Mouse (Mus musculus): Measurements from ENCODE around the gene Cryab. TPM values are rescaled to one million over a fixed set of nuclear protein-coding genes. Genes with fewer than 3 reads are reported as not detected.

Gene Cryab
- total RNA-seq, 1 experiment: 57.4 TPM

DNA sequence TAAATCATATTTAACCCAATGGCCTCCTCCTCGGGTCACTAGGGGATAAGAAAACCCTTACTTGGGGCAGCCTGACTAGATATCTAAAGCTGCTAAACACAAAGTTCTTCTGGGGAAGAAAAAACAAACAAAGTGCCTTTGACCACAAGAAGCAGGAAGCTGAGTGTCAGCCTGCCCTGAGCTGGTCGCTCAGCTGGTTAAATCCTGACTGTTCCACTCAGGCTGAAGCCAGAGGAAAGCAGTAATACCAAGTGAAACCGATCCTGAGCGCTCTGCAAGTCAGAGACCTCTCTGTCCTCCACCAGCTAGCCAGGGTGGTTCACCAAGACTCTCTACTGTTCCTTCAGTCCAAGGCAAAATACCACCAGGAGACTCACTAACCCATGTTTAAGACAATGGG lies 21.5 kb upstream of the Cryab start:
- Histone ChIP-seq H3K4me3 (ENCODE audit: insufficient read depth in 1 of 2, low read depth in 1 of 2, low read length in 2 of 2, poor library complexity in 1 of 2, severe bottlenecking in 1 of 2) (no peak overlapping the region), H3K9me3 (ENCODE audit: control insufficient read depth, insufficient read depth, low read depth, low read length) (no peaks in the 10 kb centered on the region), H3K36me3 (ENCODE audit: control insufficient read depth, insufficient read depth, low read length, poor library complexity, severe bottlenecking) (no peaks in the 10 kb centered on the region), H3K4me1 (ENCODE audit: control insufficient read depth in 2 of 2, insufficient read depth in 2 of 2, low read length in 2 of 2, poor library complexity in 1 of 2) (peaks cover 0 to 16% of the 10 kb centered on the region in 2 experiments; a peak in 3 of 4 replicates), H3K9ac (ENCODE audit: insufficient read depth, low read depth, low read length, poor library complexity, severe bottlenecking) (no peak overlapping the region), H3K27ac (ENCODE audit: insufficient read depth, low read depth, low read length, poor library complexity, severe bottlenecking) (no peak overlapping the region)
- TF ChIP-seq CHD2 (IDR thresholded peaks at IDR 0.05; ENCODE audit: low read depth, low read length): no peak
- TF ChIP-seq HCFC1 (IDR thresholded peaks at IDR 0.05; ENCODE audit: borderline replicate concordance, insufficient read depth, low read length): no peak
- TF ChIP-seq MAFK (IDR thresholded peaks at IDR 0.05; ENCODE audit: insufficient read depth, low read depth, low read length): no peak
- TF ChIP-seq ZC3H11A (IDR thresholded peaks at IDR 0.05; ENCODE audit: borderline replicate concordance, low read depth, low read length): no peak
- TF ChIP-seq ZNF384 (IDR thresholded peaks at IDR 0.05; ENCODE audit: low read depth, low read length): no peak
- in situ Hi-C loops (cut with MboI; ENCODE audit: low sequenced_read_pairs in 2 of 2, unreplicated experiment in 2 of 2): no loop called here
- DNase-seq (ENCODE audit: low read depth, low spot score): no peak

DNA sequence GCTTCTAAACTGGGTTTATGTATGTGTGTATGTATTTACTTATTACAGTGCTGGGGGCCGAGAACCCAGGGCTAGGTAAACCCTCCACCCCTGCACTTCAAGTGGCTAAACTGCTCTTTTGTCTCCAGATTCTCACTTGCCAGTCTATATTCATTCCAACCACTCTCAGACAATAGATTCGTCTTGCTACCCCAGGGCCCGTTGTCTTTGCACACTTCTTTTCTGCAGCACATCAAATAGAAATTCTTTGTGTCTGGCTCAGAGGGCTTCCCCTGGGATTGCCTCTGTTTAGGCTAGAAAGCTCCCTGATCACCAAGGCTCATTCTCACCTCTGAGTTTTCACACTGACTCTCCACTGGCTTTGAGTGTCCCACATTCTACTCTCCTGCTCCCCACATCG lies 18.6 kb upstream of the Cryab start:
- in situ Hi-C loops (cut with MboI; ENCODE audit: low sequenced_read_pairs in 2 of 2, unreplicated experiment in 2 of 2): no loop called here
- H3K27ac ChIP-seq (ENCODE audit: insufficient read depth, low read depth, low read length, poor library complexity, severe bottlenecking): no peak overlapping the region; the same call in 1 of the 2 replicates
- H3K36me3 ChIP-seq (ENCODE audit: control insufficient read depth, insufficient read depth, low read length, poor library complexity, severe bottlenecking): no peaks in the 10 kb centered on the region
- TF ChIP-seq ZNF384 (IDR thresholded peaks at IDR 0.05; ENCODE audit: low read depth, low read length): no peak
- TF ChIP-seq MAFK (IDR thresholded peaks at IDR 0.05; ENCODE audit: insufficient read depth, low read depth, low read length): no peak
- TF ChIP-seq CHD2 (IDR thresholded peaks at IDR 0.05; ENCODE audit: low read depth, low read length): no peak
- no peak overlapping the region for H3K4me3 ChIP-seq (ENCODE audit: insufficient read depth in 1 of 2, low read depth in 1 of 2, low read length in 2 of 2, poor library complexity in 1 of 2, severe bottlenecking in 1 of 2)
- peaks cover 0 to 6% of the 10 kb centered on the region in 2 experiments; a peak in 2 of 4 replicates for H3K4me1 ChIP-seq (ENCODE audit: control insufficient read depth in 2 of 2, insufficient read depth in 2 of 2, low read length in 2 of 2, poor library complexity in 1 of 2)
- H3K9me3 ChIP-seq (ENCODE audit: control insufficient read depth, insufficient read depth, low read depth, low read length): no peaks in the 10 kb centered on the region
- no peak overlapping the region for H3K9ac ChIP-seq (ENCODE audit: insufficient read depth, low read depth, low read length, poor library complexity, severe bottlenecking)
- no peak for DNase-seq (ENCODE audit: low read depth, low spot score)

DNA sequence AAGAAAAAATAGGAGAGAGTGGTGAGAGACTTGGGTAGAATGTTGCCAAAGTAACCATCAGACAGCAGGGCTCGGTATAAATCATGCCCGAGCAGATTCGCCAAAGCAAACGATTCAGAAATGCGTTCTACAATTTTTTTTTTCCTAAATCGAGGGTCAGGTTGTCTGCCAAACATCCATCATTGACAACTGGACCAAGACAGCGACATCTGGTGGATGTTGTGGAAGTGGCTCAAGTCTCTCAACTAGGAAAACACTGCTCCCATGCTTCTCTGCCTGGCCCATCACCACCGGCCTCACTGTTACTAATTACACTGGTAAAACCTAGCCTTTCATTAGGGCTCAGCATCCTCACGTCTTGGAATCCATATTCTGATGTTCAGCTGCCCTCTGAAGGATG lies 16.1 kb upstream of the Cryab start:
- Histone ChIP-seq H3K9me3 (ENCODE audit: control insufficient read depth, insufficient read depth, low read depth, low read length) (no peaks in the 10 kb centered on the region), H3K9ac (ENCODE audit: insufficient read depth, low read depth, low read length, poor library complexity, severe bottlenecking) (no peak overlapping the region), H3K27ac (ENCODE audit: insufficient read depth, low read depth, low read length, poor library complexity, severe bottlenecking) (no peak overlapping the region), H3K4me1 (ENCODE audit: control insufficient read depth in 2 of 2, insufficient read depth in 2 of 2, low read length in 2 of 2, poor library complexity in 1 of 2) (peaks cover 0 to 9% of the 10 kb centered on the region in 2 experiments; a peak in 2 of 4 replicates), H3K36me3 (ENCODE audit: control insufficient read depth, insufficient read depth, low read length, poor library complexity, severe bottlenecking) (no peaks in the 10 kb centered on the region), H3K4me3 (ENCODE audit: insufficient read depth in 1 of 2, low read depth in 1 of 2, low read length in 2 of 2, poor library complexity in 1 of 2, severe bottlenecking in 1 of 2) (no peak overlapping the region)
- TF ChIP-seq HCFC1 (IDR thresholded peaks at IDR 0.05; ENCODE audit: borderline replicate concordance, insufficient read depth, low read length) (no peak), CHD2 (IDR thresholded peaks at IDR 0.05; ENCODE audit: low read depth, low read length) (no peak), MAFK (IDR thresholded peaks at IDR 0.05; ENCODE audit: insufficient read depth, low read depth, low read length) (no peak), ZNF384 (IDR thresholded peaks at IDR 0.05; ENCODE audit: low read depth, low read length) (peak; percentile 75), ZC3H11A (IDR thresholded peaks at IDR 0.05; ENCODE audit: borderline replicate concordance, low read depth, low read length) (no peak)
- DNase-seq (ENCODE audit: low read depth, low spot score): no peak
- in situ Hi-C loops (cut with MboI; ENCODE audit: low sequenced_read_pairs in 2 of 2, unreplicated experiment in 2 of 2): no loop called here

DNA sequence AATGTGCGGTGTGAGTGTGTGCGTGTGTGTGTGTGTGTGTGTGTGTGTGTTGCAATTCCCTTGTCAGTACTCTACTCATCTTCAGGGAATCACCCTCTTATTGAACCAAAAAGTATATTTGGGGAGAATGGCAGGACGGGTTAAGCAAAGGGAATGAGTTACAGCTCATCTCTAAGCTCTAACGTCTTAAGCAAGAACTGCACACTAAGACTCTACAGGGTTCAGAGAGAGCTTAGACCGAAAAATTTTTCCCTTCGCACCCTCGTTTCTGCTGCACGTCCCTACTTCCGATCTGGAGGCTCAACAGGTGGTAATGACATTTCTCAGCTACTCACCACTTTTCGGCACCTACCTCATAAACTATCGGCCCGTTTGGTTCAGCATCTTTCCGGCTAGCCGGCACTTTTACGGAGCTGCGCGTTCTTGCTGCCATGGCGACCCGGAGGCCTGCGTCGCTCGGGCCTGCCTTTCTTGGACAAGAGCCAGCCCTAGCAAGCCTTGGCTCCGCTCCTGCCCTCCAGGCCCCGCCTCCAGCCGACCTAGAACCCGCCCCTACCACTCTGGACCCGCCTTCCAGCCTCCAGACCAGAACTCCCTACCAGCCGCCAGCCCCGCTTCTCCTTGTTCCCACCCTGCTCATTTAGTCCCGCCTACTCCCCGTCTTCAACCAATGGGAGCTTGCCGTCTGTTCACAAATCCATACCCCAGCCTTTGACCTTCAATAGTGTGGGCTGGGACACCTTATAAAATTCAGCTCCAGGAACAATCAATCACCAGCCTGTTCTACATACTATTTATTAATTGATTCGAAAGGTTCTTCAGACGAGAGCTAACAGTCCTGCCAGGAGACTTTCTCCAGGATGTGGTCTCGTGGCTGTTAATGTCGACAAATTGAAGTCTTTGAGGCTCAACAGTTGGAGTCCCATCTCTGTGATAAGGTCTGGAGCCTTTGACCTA lies 11.9 kb upstream of the Cryab start, which contains the start of gene Dixdc1:
Gene Dixdc1, minus strand, starts transcription at position 604 of the 957 bp plus-strand sequence.
- Histone ChIP-seq H3K4me1 (ENCODE audit: control insufficient read depth in 2 of 2, insufficient read depth in 2 of 2, low read length in 2 of 2, poor library complexity in 1 of 2) (peaks cover 1 to 13% of the 10 kb centered on the region in 2 experiments; a peak in 2 of 4 replicates), H3K9me3 (ENCODE audit: control insufficient read depth, insufficient read depth, low read depth, low read length) (no peaks in the 10 kb centered on the region), H3K9ac (ENCODE audit: insufficient read depth, low read depth, low read length, poor library complexity, severe bottlenecking) (no peak within 1 kb of the TSS), H3K36me3 (ENCODE audit: control insufficient read depth, insufficient read depth, low read length, poor library complexity, severe bottlenecking) (peaks cover 2% of the 10 kb centered on the region; the same call in 1 of the 2 replicates), H3K27ac (ENCODE audit: insufficient read depth, low read depth, low read length, poor library complexity, severe bottlenecking) (no peak within 1 kb of the TSS), H3K4me3 (ENCODE audit: insufficient read depth in 1 of 2, low read depth in 1 of 2, low read length in 2 of 2, poor library complexity in 1 of 2, severe bottlenecking in 1 of 2) (peak within 1 kb of the TSS; percentile 33 to 47)
- DNase-seq (ENCODE audit: low read depth, low spot score): peak; percentile 97
- in situ Hi-C loops (cut with MboI; ENCODE audit: low sequenced_read_pairs in 2 of 2, unreplicated experiment in 2 of 2): no loop called here
- no peak for TF ChIP-seq HCFC1 (IDR thresholded peaks at IDR 0.05; ENCODE audit: borderline replicate concordance, insufficient read depth, low read length)
- TF ChIP-seq CHD2 (IDR thresholded peaks at IDR 0.05; ENCODE audit: low read depth, low read length): no peak
- TF ChIP-seq MAFK (IDR thresholded peaks at IDR 0.05; ENCODE audit: insufficient read depth, low read depth, low read length): no peak
- no peak for TF ChIP-seq ZNF384 (IDR thresholded peaks at IDR 0.05; ENCODE audit: low read depth, low read length)
- TF ChIP-seq ZC3H11A (IDR thresholded peaks at IDR 0.05; ENCODE audit: borderline replicate concordance, low read depth, low read length): no peak
